Mouse (Mus musculus) kidney, postnatal 25 days (tissue): Measurements from ENCODE around the gene Tmem33.

Experiments used
- DNase-seq, 2 experiments: peaks; one replicate each; pipeline ENCODE4 v3.0.0; 2021; ENCODE audit warnings: mixed read lengths in 2 of 2

The Tmem33 gene

DNA sequence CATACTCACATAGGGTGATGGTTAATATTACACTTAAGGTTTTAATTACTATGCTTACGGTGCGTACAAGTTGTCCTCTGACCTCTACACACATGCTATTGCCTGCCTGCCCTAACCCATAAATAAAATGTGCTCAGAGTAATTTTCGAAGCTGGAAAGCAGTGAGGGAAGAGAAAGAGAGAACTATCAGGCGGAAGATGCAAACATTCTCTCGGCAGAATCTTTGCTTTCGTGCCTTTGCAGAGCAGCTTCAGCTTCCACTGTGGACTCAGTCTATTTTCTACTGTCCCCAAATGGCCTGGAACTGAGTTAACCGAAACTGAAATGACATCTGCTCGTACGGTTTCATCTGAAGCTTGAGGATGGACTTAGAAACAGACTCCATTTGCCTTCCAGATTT lies 1.9 kb upstream of the Tmem33 start:
- DNase-seq = no peak

GRCm38 (mm10) chr5:67260159-67260530 lies 220 bp upstream of the Tmem33 start:
- no peak for DNase-seq

- no peak for DNase-seq
These were observed 2.6 kb downstream of the Tmem33 start for GRCm38 (mm10) chr5:67262964-67263363.

DNA sequence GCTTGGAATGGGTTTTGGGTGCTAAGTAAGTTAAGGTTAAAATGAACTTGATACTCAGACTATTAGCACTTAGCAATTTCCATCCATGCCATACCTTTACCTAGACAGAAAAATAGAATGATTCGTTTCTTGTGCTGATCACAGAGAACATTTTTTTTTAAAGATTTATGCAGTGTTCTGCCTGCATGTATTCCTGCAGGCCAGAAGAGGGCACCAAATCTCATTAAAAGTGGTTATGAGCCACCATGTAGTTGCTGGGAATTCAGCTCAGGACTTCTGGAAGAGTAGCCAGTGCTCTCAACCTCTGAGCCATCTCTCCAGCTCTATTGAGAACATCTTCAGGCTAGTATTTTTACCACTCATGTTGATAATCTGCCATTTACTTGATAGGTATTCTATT lies 5.7 kb downstream of the Tmem33 start:
- DNase-seq = no peak

GRCm38 (mm10) chr5:67269309-67269708 lies 8.9 kb downstream of the Tmem33 start:
- no peak for DNase-seq

- no peak for DNase-seq
These were observed 19.0 kb downstream of the Tmem33 start for GRCm38 (mm10) chr5:67279407-67279806.

DNA sequence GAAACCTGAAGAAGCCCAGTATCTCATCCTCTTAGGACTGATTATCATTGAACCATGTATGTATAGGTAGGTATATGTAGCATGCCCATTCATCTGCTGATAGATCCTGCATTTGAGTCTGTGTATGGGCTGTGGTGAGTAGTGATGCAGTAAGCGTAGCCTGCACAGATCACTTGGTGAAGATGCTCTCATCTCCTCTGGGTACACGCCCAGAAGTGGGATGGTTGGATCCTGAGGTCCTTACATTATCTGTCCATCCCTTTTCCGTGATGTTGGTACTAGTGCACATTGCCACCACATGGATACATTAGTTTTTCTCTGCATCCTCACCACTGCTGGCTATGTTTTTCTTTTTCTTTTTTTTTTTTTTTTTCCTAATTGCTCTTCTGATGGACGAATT lies 19.5 kb downstream of the Tmem33 start:
- DNase-seq = no peak

GRCm38 (mm10) chr5:67280400-67280799 lies 20.0 kb downstream of the Tmem33 start:
- DNase-seq = no peak

DNA sequence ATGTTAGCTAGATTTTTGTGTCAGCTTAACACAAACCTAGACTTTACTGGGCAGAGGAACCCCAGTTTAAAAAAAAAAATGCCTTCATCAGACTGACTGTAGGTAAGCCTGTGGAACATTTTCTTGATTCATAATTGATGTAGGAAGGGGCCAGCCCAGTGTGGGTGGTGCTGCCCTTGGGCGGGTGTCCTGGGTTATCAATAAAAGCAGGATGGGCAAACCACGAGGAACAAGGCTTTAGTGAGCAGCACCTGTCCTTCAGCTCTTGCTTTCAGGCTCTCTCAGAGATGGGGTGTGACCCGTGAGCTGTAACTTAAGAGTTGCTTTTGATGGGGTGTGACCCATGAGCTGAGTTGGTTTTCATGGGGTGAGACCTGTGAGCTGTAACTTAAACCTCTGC lies 34.7 kb downstream of the Tmem33 start:
- DNase-seq = no peak

GRCm38 (mm10) chr5:67295682-67296081 lies 35.3 kb downstream of the Tmem33 start:
- DNase-seq = peak in 1 of 2 experiments; percentile 18

DNA sequence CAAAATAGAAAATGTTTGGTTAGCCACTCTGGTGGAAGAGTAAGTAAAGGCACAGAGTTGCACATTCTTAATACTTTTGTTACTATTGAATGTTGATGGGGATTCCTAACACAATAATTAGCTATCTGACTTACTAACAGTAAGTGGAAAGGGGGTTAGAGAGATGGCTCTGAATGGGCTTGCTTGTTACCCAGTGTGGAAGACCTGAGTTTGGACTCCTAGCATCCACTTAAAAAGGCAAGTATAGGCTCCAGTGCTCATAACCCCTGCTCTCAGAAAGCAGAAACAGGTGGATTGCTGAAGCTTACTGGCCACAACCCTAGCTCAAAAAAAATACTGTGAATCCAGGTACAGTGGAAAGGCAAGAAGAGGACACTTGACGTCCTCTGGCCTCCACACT lies 35.8 kb downstream of the Tmem33 start:
- DNase-seq = no peak

DNA sequence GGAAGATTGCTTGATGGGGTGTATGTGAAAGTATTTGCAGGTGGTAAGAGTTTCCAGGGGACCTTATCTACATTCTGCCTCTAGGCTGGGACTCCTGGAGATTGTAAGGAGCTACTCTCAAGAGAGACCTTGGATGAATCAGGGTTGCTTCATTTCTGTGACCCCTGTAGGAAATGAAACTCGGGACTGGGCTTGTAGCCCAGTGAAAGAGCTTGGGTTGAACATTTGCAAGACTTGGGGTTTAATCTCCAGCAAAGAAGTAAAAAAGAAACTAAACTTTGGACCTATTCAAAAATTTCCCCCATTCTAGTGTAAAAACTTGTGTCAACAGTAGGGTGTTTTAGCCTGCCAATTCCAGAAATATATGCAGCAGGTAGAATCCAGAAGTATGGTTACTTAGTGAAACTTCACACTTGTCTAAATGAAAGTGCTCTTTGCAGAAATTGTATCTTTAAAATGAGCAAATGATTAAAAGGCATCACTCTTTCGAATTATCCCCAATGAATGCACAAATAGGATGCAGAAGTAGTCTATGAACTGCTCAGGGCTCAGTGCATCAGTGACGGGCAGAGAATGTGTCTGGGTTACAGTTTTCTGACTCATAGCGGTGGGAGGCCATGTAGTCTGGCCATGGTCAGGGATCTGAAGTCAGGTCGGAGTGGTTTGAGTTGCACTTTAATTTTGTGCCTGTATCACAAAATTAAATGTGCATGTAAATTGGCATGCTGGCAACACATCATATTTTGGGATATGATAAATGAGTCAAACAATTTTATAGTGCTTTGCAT lies 36.9 kb downstream of the Tmem33 start:
- DNase-seq = peak; percentile 59 to 83

DNA sequence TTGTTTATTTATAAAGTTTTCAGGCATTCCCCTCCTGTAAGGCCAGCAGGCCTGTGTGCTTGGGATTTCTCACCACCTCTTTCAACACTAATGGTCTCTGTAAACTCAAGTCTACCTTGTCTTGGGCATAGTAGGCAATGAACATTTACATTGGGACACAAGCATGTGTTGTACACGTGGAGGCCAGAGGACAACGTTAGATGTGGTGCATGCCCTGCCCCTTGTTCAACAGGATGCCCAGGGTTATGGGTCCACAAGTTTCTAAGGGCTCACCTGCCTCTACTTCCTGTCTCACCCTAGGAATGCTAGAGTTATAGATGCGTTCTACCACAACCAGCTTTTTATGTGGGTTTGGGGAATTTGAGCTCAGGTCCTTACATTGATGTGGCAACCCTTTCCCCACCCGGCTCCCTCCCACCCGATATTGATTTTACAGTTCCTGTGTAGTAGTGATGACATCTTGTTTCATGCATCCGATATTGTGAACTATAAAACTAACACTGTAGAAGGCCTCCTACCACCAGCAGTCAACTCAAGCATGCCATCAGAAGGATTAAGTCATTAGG lies 39.6 kb downstream of the Tmem33 start:
- no peak for DNase-seq

- DNase-seq = peak; percentile 54 to 73
These were observed 40.7 kb downstream of the Tmem33 start for GRCm38 (mm10) chr5:67300926-67301597.

DNA sequence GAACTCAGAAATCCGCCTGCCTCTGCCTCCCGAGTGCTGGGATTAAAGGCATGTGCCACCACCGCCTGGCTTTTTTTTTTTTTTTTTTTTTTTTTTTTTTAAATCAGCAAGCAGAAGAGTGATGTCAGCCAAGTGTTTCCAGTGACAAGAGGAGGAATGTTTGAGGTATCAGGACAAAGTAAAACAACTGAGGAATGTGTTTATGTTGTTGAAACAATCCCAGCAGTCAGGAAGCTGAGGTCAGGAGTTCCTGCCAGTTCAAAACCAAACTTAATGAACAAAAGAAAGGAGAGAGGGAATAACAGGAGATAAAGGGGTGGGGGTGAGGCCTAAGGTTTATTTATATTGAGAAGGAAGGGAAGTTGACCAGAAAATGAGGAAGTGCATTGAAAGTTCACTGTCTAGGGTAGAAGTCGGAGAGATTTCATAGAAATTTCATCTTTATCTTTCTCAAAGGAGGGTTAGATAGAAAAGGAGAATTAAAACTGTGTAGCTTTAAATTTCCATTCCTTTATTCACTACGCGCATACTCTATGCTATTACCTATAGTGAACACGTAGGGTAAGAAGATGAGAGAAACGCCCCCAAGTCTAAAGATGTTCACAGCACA lies 41.5 kb downstream of the Tmem33 start:
- no peak for DNase-seq

DNA sequence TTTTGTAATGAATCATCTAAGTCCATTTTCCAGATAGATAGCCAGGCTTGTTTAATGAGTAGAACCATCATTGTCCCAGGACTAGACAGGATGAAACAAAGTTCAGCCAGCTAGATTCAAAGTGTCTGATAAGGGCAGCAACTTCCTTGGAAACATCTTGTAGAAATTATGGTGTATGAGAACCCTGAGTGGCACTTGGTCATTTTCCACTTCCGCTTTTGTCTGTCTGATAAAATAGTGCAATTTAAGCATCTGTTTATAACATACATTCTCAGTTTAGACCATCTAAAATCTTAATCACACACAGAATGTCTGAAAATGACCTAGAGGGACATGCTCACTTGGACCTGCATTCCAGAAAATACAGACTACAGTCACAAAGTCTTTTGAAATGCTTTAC lies 43.5 kb downstream of the Tmem33 start:
- DNase-seq = no peak

- peak; percentile 95 to 97 for DNase-seq
These were observed 46.5 kb downstream of the Tmem33 start, which contains the start of gene Slc30a9 for GRCm38 (mm10) chr5:67306698-67307521. Gene Slc30a9 (plus strand): TSS chr5:67306955.

DNA sequence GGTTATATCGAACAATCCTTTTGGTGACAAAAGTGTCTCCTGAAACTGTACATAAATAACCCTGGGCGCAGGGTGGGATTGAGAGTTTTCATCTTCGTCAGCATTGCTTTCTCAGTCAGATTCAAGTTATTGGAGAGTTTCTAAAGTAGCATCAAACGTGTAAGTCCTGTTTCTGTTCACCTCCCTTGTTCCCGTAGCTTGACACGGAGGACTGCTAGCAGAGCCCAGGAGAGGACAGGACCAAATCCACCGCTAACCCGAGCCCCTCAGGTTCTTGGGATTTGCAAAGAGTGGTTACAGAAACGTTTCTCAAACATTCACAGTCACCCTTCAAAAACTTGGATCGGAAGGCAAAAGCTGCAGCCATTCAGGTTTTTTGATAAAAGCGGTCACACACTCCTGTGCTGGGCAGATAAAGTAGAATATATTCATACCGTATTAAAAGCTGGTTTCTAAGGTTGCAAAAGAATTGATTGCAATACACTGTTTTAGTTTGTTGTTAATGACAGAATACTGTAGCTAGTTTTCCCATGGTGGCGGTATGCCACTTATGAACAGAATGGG lies 47.4 kb downstream of the Tmem33 start:
- no peak for DNase-seq

DNA sequence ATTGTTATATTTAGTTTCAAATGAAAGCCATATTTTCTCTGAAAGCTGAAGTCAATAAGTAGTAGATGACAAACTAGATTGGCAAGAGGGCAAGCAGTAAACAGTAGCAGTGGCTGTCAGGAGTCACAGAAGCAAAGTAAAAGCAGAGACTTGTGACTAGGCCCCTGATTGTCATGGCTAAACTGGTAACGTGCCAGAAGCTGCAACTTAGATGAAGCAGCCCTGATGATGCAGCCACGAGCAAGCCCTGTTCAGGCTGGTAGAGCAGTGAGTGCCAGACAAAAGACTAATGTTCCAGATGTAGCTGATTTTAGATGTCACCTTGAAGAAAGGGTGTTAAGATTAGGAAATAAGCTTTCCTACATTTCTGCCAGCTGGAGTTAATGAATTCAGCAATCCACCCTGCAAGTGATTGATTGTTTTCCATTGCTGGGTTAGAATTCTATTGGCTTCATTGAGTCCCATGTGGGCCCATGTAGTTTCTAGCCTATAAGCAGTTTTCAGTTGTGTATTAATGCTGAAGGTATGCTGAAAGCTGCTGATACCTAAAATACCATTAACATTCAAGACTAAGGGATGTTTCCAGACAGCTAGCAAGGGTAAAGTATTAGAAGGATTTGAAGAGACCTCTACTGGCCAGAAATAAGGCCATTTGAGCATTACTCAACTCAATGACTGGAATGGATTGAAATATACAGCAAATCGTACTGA lies 51.6 kb downstream of the Tmem33 start:
- no peak for DNase-seq

GRCm38 (mm10) chr5:67312522-67312851 lies 52.1 kb downstream of the Tmem33 start:
- DNase-seq = no peak

DNA sequence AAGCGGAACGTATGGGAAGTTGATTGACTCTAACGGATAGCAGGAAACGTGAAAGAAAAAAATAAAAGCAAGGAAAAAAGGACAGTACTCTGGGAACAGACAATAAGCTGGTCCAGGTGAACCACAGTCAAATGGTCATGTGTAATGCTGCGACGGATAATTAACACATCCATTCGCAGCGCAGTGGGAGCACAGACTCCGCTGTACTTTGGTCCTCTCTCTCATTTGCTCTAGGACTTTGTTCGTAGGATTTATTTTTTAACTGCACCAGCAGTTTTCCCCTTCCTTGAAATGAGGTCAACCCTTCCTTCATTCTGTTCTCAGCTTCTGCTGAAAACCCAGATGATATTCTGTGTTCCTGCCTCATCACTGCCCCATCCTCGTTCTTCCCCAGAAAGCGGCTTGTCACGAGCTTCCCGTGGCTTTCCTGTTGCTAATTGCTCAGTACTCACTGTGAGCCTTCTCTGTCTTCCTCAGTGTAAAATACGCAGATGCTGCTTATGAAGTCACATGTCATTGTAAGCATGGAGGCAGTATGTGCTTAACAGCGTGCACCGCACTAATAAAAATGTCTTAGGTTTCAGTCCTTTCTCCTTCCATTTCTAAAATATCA lies 61.4 kb downstream of the Tmem33 start:
- DNase-seq = peak; percentile 57 to 80
